Mouse (Mus musculus): ENCODE measurements around the gene Tle4. TPM values are rescaled to one million over a fixed set of nuclear protein-coding genes. Genes with fewer than 3 reads are reported as not detected.

Tle4 gene
- polyA plus RNA-seq, 1 experiment from 2014 or later, result 9.4 TPM

GRCm38 (mm10) chr19:14481796-14482561 is 115.9 kb downstream of the Tle4 start:
- WGBS (ENCODE audit: insufficient replicate concordance), result 66% methylated on average over 5 of the region's 5 CpGs
- H3K9ac ChIP-seq (ENCODE audit: low read depth, low read length), result no peak overlapping the region
- ATAC-seq (replicated peaks; ENCODE audit: insufficient number of reproducible peaks, low FRiP score, low TSS enrichment), result no peak
- H3K27me3 ChIP-seq (ENCODE audit: control insufficient read depth, insufficient read depth, low read length), result no peaks in the 10 kb centered on the region
- H3K4me1 ChIP-seq (ENCODE audit: control insufficient read depth, insufficient read depth, low read length), result peaks cover 11% of the 10 kb centered on the region; the same call in 1 of the 2 replicates
- H3K4me2 ChIP-seq, result no peak overlapping the region
- H3K9me3 ChIP-seq (replicated peaks; ENCODE audit: control insufficient read depth, low read length), result no peaks in the 10 kb centered on the region
- no peak overlapping the region for H3K27ac ChIP-seq (ENCODE audit: low read depth, low read length)
- H3K36me3 ChIP-seq (ENCODE audit: control insufficient read depth, insufficient read depth, low read length), result no peaks in the 10 kb centered on the region
- no peak overlapping the region for H3K4me3 ChIP-seq (ENCODE audit: low read depth, low read length)

GRCm38 (mm10) chr19:14479711-14480110 is 118.1 kb downstream of the Tle4 start:
- Histone ChIP-seq H3K9ac (ENCODE audit: low read depth, low read length) (no peak overlapping the region), H3K9me3 (replicated peaks; ENCODE audit: control insufficient read depth, low read length) (no peaks in the 10 kb centered on the region), H3K4me1 (ENCODE audit: control insufficient read depth, insufficient read depth, low read length) (peaks cover 11% of the 10 kb centered on the region; the same call in 1 of the 2 replicates), H3K27ac (ENCODE audit: low read depth, low read length) (no peak overlapping the region), H3K4me2 (no peak overlapping the region), H3K36me3 (ENCODE audit: control insufficient read depth, insufficient read depth, low read length) (no peaks in the 10 kb centered on the region), H3K4me3 (ENCODE audit: low read depth, low read length) (no peak overlapping the region), H3K27me3 (ENCODE audit: control insufficient read depth, insufficient read depth, low read length) (no peaks in the 10 kb centered on the region)
- no peak for ATAC-seq (replicated peaks; ENCODE audit: insufficient number of reproducible peaks, low FRiP score, low TSS enrichment)

- no peak overlapping the region for H3K4me2 ChIP-seq
- no peak overlapping the region for H3K4me3 ChIP-seq (ENCODE audit: low read depth, low read length)
- no peaks in the 10 kb centered on the region for H3K9me3 ChIP-seq (replicated peaks; ENCODE audit: control insufficient read depth, low read length)
- H3K27ac ChIP-seq (ENCODE audit: low read depth, low read length), result no peak overlapping the region
- 90% methylated on average over 8 of the region's 8 CpGs for WGBS (ENCODE audit: insufficient replicate concordance)
- no peaks in the 10 kb centered on the region for H3K4me1 ChIP-seq (ENCODE audit: control insufficient read depth, insufficient read depth, low read length)
- H3K9ac ChIP-seq (ENCODE audit: low read depth, low read length), result no peak overlapping the region
- no peaks in the 10 kb centered on the region; the same call in 1 of the 2 replicates for H3K27me3 ChIP-seq (ENCODE audit: control insufficient read depth, insufficient read depth, low read length)
- no peak for ATAC-seq (replicated peaks; ENCODE audit: insufficient number of reproducible peaks, low FRiP score, low TSS enrichment)
- no peaks in the 10 kb centered on the region for H3K36me3 ChIP-seq (ENCODE audit: control insufficient read depth, insufficient read depth, low read length)
Observed at GRCm38 (mm10) chr19:14469325-14469724, 128.5 kb downstream of the Tle4 start.

- Histone ChIP-seq H3K9me3 (replicated peaks; ENCODE audit: control insufficient read depth, low read length) (no peaks in the 10 kb centered on the region), H3K27me3 (ENCODE audit: control insufficient read depth, insufficient read depth, low read length) (no peaks in the 10 kb centered on the region; the same call in 1 of the 2 replicates), H3K4me1 (ENCODE audit: control insufficient read depth, insufficient read depth, low read length) (peaks cover 4% of the 10 kb centered on the region; the same call in 1 of the 2 replicates), H3K9ac (ENCODE audit: low read depth, low read length) (no peak overlapping the region), H3K4me3 (ENCODE audit: low read depth, low read length) (no peak overlapping the region), H3K36me3 (ENCODE audit: control insufficient read depth, insufficient read depth, low read length) (no peaks in the 10 kb centered on the region), H3K4me2 (no peak overlapping the region), H3K27ac (ENCODE audit: low read depth, low read length) (no peak overlapping the region)
- 81% methylated on average over 2 of the region's 2 CpGs for WGBS (ENCODE audit: insufficient replicate concordance)
- ATAC-seq (replicated peaks; ENCODE audit: insufficient number of reproducible peaks, low FRiP score, low TSS enrichment), result no peak
Observed at GRCm38 (mm10) chr19:14468733-14469132, 129.1 kb downstream of the Tle4 start.

GRCm38 (mm10) chr19:14466020-14466419 is 131.8 kb downstream of the Tle4 start:
- ATAC-seq (replicated peaks; ENCODE audit: insufficient number of reproducible peaks, low FRiP score, low TSS enrichment), result no peak
- no peak overlapping the region for H3K9ac ChIP-seq (ENCODE audit: low read depth, low read length)
- H3K4me1 ChIP-seq (ENCODE audit: control insufficient read depth, insufficient read depth, low read length), result peaks cover 4% of the 10 kb centered on the region; the same call in 1 of the 2 replicates
- WGBS (ENCODE audit: insufficient replicate concordance), result 88% methylated on average over 8 of the region's 8 CpGs
- no peak overlapping the region for H3K27ac ChIP-seq (ENCODE audit: low read depth, low read length)
- H3K9me3 ChIP-seq (replicated peaks; ENCODE audit: control insufficient read depth, low read length), result no peaks in the 10 kb centered on the region
- no peaks in the 10 kb centered on the region for H3K36me3 ChIP-seq (ENCODE audit: control insufficient read depth, insufficient read depth, low read length)
- H3K4me3 ChIP-seq (ENCODE audit: low read depth, low read length), result no peak overlapping the region
- peaks cover 2% of the 10 kb centered on the region for H3K27me3 ChIP-seq (ENCODE audit: control insufficient read depth, insufficient read depth, low read length)
- H3K4me2 ChIP-seq, result no peak overlapping the region

- Histone ChIP-seq H3K36me3 (ENCODE audit: control insufficient read depth, insufficient read depth, low read length) (no peaks in the 10 kb centered on the region), H3K9ac (ENCODE audit: low read depth, low read length) (no peak overlapping the region), H3K27ac (ENCODE audit: low read depth, low read length) (no peak overlapping the region), H3K4me3 (ENCODE audit: low read depth, low read length) (no peak overlapping the region), H3K27me3 (ENCODE audit: control insufficient read depth, insufficient read depth, low read length) (peaks cover 2% of the 10 kb centered on the region), H3K4me1 (ENCODE audit: control insufficient read depth, insufficient read depth, low read length) (peaks cover 4% of the 10 kb centered on the region; the same call in 1 of the 2 replicates), H3K4me2 (no peak overlapping the region), H3K9me3 (replicated peaks; ENCODE audit: control insufficient read depth, low read length) (no peaks in the 10 kb centered on the region)
- WGBS (ENCODE audit: insufficient replicate concordance), result 82% methylated on average over 5 of the region's 5 CpGs
- ATAC-seq (replicated peaks; ENCODE audit: insufficient number of reproducible peaks, low FRiP score, low TSS enrichment), result no peak
Observed at GRCm38 (mm10) chr19:14463281-14464079, 134.4 kb downstream of the Tle4 start.

GRCm38 (mm10) chr19:14453486-14453885 is 144.4 kb downstream of the Tle4 start:
- no peak for ATAC-seq (replicated peaks; ENCODE audit: insufficient number of reproducible peaks, low FRiP score, low TSS enrichment)
- Histone ChIP-seq H3K27ac (ENCODE audit: low read depth, low read length) (no peak overlapping the region), H3K36me3 (ENCODE audit: control insufficient read depth, insufficient read depth, low read length) (peaks cover 23% of the 10 kb centered on the region), H3K4me3 (ENCODE audit: low read depth, low read length) (no peak overlapping the region), H3K27me3 (ENCODE audit: control insufficient read depth, insufficient read depth, low read length) (peaks cover 8% of the 10 kb centered on the region; the same call in 1 of the 2 replicates), H3K9ac (ENCODE audit: low read depth, low read length) (no peak overlapping the region), H3K4me1 (ENCODE audit: control insufficient read depth, insufficient read depth, low read length) (no peaks in the 10 kb centered on the region), H3K9me3 (replicated peaks; ENCODE audit: control insufficient read depth, low read length) (no peaks in the 10 kb centered on the region), H3K4me2 (no peak overlapping the region)
- WGBS (ENCODE audit: insufficient replicate concordance), result 89% methylated on average over 10 of the region's 10 CpGs

- no peaks in the 10 kb centered on the region for H3K9me3 ChIP-seq (replicated peaks; ENCODE audit: control insufficient read depth, low read length)
- H3K4me1 ChIP-seq (ENCODE audit: control insufficient read depth, insufficient read depth, low read length), result no peaks in the 10 kb centered on the region
- H3K27me3 ChIP-seq (ENCODE audit: control insufficient read depth, insufficient read depth, low read length), result no peaks in the 10 kb centered on the region
- 87% methylated on average over 6 of the region's 6 CpGs for WGBS (ENCODE audit: insufficient replicate concordance)
- H3K36me3 ChIP-seq (ENCODE audit: control insufficient read depth, insufficient read depth, low read length), result peaks cover 18% of the 10 kb centered on the region
- ATAC-seq (replicated peaks; ENCODE audit: insufficient number of reproducible peaks, low FRiP score, low TSS enrichment), result no peak
- H3K4me3 ChIP-seq (ENCODE audit: low read depth, low read length), result no peak overlapping the region
- no peak overlapping the region for H3K9ac ChIP-seq (ENCODE audit: low read depth, low read length)
- no peak overlapping the region for H3K27ac ChIP-seq (ENCODE audit: low read depth, low read length)
- no peak overlapping the region for H3K4me2 ChIP-seq
Observed at GRCm38 (mm10) chr19:14451329-14451728, 146.5 kb downstream of the Tle4 start.

All from heart, embryonic 11.5 days (tissue).